Mouse (Mus musculus) retina, postnatal 1 day (tissue): ENCODE measurements around the gene Vgf.

Experiments
- DNase-seq: peaks from one replicate; pipeline ENCODE4 v3.0.0-alpha.2; 2012

Gene Vgf

DNA sequence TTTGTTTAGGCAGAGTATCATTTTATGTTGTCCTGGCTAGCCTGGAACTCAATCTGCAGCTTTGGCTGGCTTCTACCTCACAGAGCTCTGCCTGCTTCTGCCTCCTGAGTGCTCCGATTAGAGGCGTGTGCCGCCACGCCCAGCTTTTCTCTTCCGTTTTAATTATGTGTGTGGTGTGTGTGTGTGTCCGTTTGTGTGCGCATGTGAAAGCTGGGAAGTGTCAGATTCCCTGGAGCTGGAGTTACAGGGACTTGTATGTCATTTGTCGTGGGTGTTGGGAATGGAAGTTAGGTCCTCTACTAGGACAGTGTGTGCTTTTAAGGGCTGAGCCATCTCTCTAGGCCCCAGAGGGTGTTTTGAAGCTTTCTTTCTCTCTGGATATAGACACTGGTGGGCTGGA is 46.9 kb downstream of the Vgf start:
- DNase-seq, result no peak

DNA sequence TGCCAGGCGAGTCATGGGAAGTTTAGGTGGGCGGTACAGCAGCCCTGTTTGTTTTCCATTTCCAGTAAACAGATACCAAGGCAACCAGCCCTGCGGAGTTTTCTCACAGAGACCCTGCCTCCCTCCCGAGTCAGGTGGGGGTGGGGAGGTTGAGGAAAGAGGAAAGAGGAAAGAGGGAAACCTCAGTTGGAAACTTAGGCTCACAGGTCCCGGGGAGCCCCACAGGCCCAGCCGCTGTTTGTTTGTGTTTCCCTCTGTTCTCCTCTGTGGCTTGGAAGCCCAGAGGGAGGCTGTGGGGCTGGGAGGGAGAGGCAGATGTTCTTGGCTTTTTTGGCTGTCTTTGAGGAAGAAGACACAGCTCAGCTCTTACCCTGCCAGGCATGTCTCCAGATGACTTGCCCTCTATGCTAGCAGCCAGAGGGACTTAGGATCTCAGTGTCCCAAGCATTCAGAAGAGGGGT is 48.0 kb downstream of the Vgf start:
- DNase-seq, result no peak

DNA sequence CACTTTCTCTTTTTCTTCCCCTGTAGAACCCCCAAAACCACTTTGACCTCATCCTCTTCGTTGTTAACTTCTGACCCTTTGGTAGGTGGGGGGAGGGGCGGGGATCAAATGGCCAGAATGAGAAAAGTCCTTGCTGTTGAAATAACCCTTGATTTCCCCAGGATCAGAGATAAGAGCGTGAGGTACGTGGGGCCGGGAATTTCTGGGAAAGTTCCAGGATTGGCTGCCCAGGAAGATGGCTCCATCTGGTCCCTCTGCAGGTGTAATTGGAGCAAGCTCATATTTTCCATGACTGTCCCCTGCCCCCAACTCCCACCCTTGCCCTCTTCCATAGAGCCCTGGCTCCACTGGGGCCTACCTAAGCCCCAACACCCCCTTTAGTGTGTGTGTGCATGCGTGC is 49.5 kb downstream of the Vgf start:
- DNase-seq, result no peak

DNA sequence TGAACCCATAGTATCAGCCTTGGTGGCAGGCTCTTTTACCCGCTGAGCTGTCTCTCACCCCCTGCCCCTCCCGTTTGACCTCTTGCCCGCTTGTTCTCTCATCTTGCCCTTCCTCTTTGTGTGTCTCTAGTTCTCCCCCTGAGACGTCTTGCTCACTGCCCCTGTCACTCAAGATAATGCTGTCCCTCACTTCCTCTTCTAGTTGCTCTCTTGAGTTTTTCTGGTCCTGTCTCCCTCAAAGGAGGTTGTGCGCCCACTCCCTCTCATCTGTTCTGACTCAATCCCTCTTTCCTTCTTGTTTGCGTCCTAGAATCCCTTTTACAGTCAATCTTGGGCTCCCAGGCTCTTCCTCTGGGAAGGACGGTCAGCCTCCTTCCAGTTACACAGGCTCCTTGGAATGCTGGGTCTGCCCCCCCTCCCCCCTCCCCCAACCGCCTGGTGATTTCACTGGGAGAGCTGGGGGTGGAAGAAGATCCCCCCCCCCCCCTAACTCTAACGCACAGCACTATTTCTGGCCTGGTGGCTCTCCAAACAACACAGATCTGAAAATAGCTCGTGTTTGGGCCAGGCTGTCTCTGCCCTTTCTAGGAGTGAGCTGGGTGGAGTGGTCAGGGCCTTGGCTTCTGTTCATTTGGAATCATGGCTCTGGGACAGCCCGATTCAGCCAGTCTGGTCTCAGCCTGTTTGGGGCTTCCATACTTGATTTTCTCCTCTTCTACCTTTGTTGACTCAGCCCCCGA is 50.2 kb downstream of the Vgf start:
- no peak for DNase-seq

DNA sequence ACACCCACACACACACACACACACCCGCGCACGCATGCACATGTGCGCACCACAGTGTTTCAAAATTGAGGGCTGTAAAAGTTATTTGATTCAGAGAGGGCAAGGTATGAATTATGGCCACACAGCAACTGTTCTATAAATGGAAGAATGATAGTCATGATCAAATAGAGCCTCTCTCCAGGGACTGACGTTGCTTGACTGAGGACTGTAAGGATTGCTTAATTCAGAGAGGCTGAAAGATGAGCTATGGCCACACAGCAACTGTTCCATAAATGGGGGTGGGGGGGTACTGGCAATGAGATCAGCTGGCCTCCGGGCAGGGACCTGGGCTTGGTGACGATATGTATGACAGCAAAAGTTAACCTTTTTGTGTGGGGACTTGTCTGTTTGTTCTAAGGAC is 51.0 kb downstream of the Vgf start:
- DNase-seq, result no peak

DNA sequence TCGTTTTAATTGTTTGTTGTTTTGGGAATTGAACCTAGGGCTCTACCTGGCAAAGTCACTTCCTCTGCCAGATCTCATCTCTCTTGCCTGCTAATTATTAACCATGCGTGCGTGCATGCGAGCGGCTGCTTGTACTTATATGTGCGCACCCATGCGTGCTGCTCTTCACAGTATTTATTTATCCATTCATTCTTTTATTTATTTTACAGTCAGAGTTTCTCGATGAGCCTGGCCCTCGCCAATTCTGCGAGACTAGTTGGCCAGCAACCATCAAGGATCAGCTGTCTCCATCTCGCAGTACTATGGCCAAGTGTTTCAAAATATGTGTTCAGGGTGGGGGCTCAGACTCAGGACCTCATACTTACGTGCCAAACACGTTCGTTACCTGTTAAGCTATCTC is 51.8 kb downstream of the Vgf start:
- DNase-seq, result no peak

DNA sequence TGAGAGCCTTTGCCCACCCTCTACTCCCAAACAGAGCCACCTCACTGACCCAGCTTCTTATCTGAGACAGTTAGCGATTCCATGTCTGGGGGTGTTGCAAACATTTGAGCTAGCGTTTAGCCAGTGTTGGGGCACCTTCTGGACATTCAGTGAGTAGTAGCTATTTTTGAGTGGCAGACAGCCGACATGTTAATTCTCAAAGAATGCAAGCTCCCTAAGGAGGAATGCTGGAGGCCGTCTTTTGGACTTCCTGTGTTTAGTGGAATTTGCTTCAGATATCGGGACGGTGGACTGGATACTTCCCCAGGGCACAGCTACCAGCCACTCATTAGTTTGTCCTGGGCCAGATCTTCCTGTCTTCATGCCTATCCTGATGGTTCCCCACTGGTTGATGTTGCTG is 52.4 kb downstream of the Vgf start:
- no peak for DNase-seq

DNA sequence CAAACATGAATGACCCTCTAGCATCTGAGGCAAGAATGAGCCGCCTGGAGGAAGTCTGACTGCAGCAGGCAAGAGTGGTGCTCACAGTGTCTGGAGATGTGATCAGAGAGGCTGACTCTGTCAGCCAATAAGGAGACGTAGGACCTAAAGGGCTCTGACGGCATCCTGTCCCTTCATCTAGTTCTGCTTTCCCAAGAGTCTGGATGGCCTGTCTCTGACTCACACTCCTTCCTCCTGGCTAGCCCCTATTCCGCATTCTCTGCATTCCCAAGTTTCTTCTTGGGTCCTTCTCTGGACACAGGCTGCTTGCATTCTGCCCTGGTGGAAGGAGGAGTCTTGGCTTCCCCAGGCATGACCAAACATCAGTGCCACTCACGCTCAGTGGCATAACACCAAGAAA is 53.7 kb downstream of the Vgf start:
- DNase-seq, result no peak
